Mouse (Mus musculus) ovary, adult 18-20 months (tissue): ENCODE data around the gene Btf3.
A peak's percentile ranks its signal among the peaks of the same experiment; 100 is the strongest.

Experiments used
- DNase-seq: peaks from one replicate; pipeline ENCODE4 v3.0.0; 2022; ENCODE audit warnings: low spot score, mixed read lengths

The Btf3 gene

GRCm38 (mm10) chr13:98336205-98336604 is 19.4 kb upstream of the Btf3 start:
- no peak for DNase-seq

GRCm38 (mm10) chr13:98332106-98332505 is 15.3 kb upstream of the Btf3 start:
- DNase-seq, result no peak

GRCm38 (mm10) chr13:98325034-98325433 is 8.2 kb upstream of the Btf3 start:
- no peak for DNase-seq

- DNase-seq, result no peak
Measured at GRCm38 (mm10) chr13:98317911-98318310, 1.1 kb upstream of the Btf3 start.

GRCm38 (mm10) chr13:98317246-98317677 is 456 bp upstream of the Btf3 start:
- no peak for DNase-seq

GRCm38 (mm10) chr13:98316140-98316479 is 696 bp downstream of the Btf3 start:
- DNase-seq, result no peak

GRCm38 (mm10) chr13:98315124-98315523 is 1.7 kb downstream of the Btf3 start:
- DNase-seq, result no peak

GRCm38 (mm10) chr13:98313631-98314030 is 3.2 kb downstream of the Btf3 start:
- no peak for DNase-seq

- DNase-seq, result no peak
Measured at GRCm38 (mm10) chr13:98311597-98311996, 5.2 kb downstream of the Btf3 start.

- no peak for DNase-seq
Measured at GRCm38 (mm10) chr13:98308724-98309123, 8.1 kb downstream of the Btf3 start.

- no peak for DNase-seq
Measured at GRCm38 (mm10) chr13:98308004-98308403, 8.8 kb downstream of the Btf3 start.

GRCm38 (mm10) chr13:98306852-98307475 is 9.8 kb downstream of the Btf3 start:
- DNase-seq, result no peak

- DNase-seq, result no peak
Measured at GRCm38 (mm10) chr13:98306393-98306792, 10.4 kb downstream of the Btf3 start.

GRCm38 (mm10) chr13:98305257-98305656 is 11.5 kb downstream of the Btf3 start:
- no peak for DNase-seq

- peak; percentile 45 for DNase-seq
Measured at GRCm38 (mm10) chr13:98298833-98299758, 17.7 kb downstream of the Btf3 start.

- DNase-seq, result no peak
Measured at GRCm38 (mm10) chr13:98297883-98298482, 18.8 kb downstream of the Btf3 start.

- DNase-seq, result no peak
Measured at GRCm38 (mm10) chr13:98296072-98296471, 20.7 kb downstream of the Btf3 start.

- DNase-seq, result no peak
Measured at GRCm38 (mm10) chr13:98291712-98292111, 25.1 kb downstream of the Btf3 start.

- no peak for DNase-seq
Measured at GRCm38 (mm10) chr13:98290719-98291118, 26.1 kb downstream of the Btf3 start.

- DNase-seq, result no peak
Measured at GRCm38 (mm10) chr13:98280990-98281650, 35.7 kb downstream of the Btf3 start.

- DNase-seq, result no peak
Measured at GRCm38 (mm10) chr13:98279686-98280085, 37.1 kb downstream of the Btf3 start, which contains the start of gene Gm21976. TSS of gene Gm21976 (plus strand) at chr13:98279887.

- no peak for DNase-seq
Measured at GRCm38 (mm10) chr13:98277501-98277900, 39.3 kb downstream of the Btf3 start.
